Mouse (Mus musculus) CH12.LX (cell line): ENCODE data around the gene Rbfox1.

Source experiments
- CTCF ChIP-seq, 2 experiments: IDR thresholded peaks in 1 of 2; conservative IDR thresholded peaks in 1 of 2; 2 replicates each; pipeline ENCODE4 v1.5.1; 2011 to 2012; ENCODE audit warnings: low read depth in 2 of 2, low read length in 2 of 2, improper control_type of control experiment in 1 of 2, inconsistent platforms in 1 of 2, mild to moderate bottlenecking in 1 of 2, moderate library complexity in 1 of 2
- GABPA ChIP-seq: IDR thresholded peaks from 2 replicates; pipeline ENCODE4 v1.6.1; 2012; ENCODE audit warnings: low read depth, low read length, improper control_type of control experiment, inconsistent platforms; ENCODE audit not compliant: insufficient replicate concordance
- HCFC1 ChIP-seq: IDR thresholded peaks from 2 replicates; pipeline ENCODE4 v1.6.1; 2012; ENCODE audit warnings: low read depth, mild to moderate bottlenecking, inconsistent platforms, low read length, improper control_type of control experiment
- NELFE ChIP-seq: IDR thresholded peaks from 2 replicates; pipeline ENCODE4 v1.6.1; 2011; ENCODE audit warnings: low read depth, low read length, improper control_type of control experiment
- POLR2A ChIP-seq: IDR thresholded peaks from 2 replicates; pipeline ENCODE4 v1.6.1; 2011; ENCODE audit warnings: low read depth, mild to moderate bottlenecking, improper control_type of control experiment, low read length
- POLR2AphosphoS2 ChIP-seq: IDR thresholded peaks from 2 replicates; pipeline ENCODE4 v1.6.1; 2011; ENCODE audit warnings: low read depth, low read length, improper control_type of control experiment
- TCF12 ChIP-seq: IDR thresholded peaks from 2 replicates; pipeline ENCODE4 v1.6.1; 2014; ENCODE audit warnings: low read depth, mild to moderate bottlenecking, inconsistent platforms, low read length, improper control_type of control experiment
- ZKSCAN1 ChIP-seq: IDR thresholded peaks from 2 replicates; pipeline ENCODE4 v1.6.1; 2012; ENCODE audit warnings: low read depth, inconsistent platforms, low read length, improper control_type of control experiment, borderline replicate concordance
- ZNF384 ChIP-seq: IDR thresholded peaks from 2 replicates; pipeline ENCODE4 v1.6.1; 2012; ENCODE audit warnings: low read depth, low read length, improper control_type of control experiment, inconsistent platforms

- TF ChIP-seq TCF12 = no peak
- no peak for TF ChIP-seq POLR2A
- no peak for TF ChIP-seq CTCF (conservative IDR thresholded peaks at IDR 0.05 in 1 of 2, IDR thresholded peaks at IDR 0.05 in 1 of 2; ENCODE audit: low read depth in 2 of 2, low read length in 2 of 2)
- no peak for TF ChIP-seq POLR2AphosphoS2
- no peak for TF ChIP-seq ZKSCAN1
- TF ChIP-seq ZNF384 = no peak
- no peak for TF ChIP-seq GABPA
- TF ChIP-seq NELFE = no peak
- no peak for TF ChIP-seq HCFC1
Measured at GRCm38 (mm10) chr16:7223265-7223664, 1338.1 kb downstream of the Rbfox1 start.
